Mouse (Mus musculus): ENCODE results near the gene Trp63.

DNA sequence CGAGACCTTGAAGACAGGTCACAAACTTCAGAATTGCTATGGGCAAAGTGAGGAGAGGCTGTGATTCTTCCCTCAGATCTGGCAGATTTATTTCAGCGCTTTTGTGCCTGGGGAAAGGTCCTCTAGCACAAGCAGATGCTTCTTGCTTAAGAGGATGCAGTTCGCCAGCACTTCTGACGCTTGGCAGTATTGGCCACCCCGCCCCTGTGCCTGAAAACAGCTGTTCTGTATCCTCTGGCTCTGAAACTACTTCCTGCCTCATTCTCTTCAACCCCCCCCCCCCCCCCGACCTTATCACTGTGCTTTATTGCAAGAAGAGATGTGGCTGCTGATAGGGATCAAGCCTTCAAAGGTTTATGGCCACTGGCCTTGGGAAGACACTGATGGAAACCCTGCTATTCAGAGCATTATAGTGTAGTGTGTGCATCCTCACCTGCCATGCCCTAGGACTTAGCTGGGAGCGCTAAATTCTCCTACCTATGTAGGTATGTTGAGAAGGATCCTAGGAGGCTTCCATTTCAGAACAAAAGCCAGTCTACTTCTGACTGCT lies 44.5 kb downstream of the Trp63 start:
- TF ChIP-seq POLR2A (IDR thresholded peaks at IDR 0.05; ENCODE audit: control insufficient read depth in 1 of 2, insufficient read depth in 1 of 2, low read depth in 1 of 2, low read length in 2 of 2, poor library complexity in 1 of 2) (no peak), CTCF (IDR thresholded peaks at IDR 0.05 in 2 of 3, conservative IDR thresholded peaks at IDR 0.05 in 1 of 3; ENCODE audit: control insufficient read depth in 1 of 3, insufficient read depth in 1 of 3, low read depth in 2 of 3, low read length in 3 of 3, poor library complexity in 1 of 3, severe bottlenecking in 1 of 3) (no peak), RCOR1 (IDR thresholded peaks at IDR 0.05; ENCODE audit: low read depth, low read length) (no peak), SIN3A (IDR thresholded peaks at IDR 0.05; ENCODE audit: low read length) (no peak), MYC (IDR thresholded peaks at IDR 0.05; ENCODE audit: low read depth, low read length) (no peak), POLR2AphosphoS2 (IDR thresholded peaks at IDR 0.05; ENCODE audit: low read length) (no peak)
